Comparison of ENCODE assay signal across 8 mouse cellular contexts in genomic region chr5:149143766-149144375, GRCm38 (mm10). TPM values are rescaled to one million over a fixed set of nuclear protein-coding genes. Genes with fewer than 3 reads are reported as not detected.
DNase-seq lines count a peak whose midpoint lies in the region; ATAC-seq lines count a peak whose summit lies in the region.

No protein-coding gene starts in this region.

- ATAC-seq in cerebellum, adult (ENCODE audit: insufficient number of reproducible peaks, low FRiP score, low TSS enrichment): no peak
- ATAC-seq in megakaryocyte progenitor cell, adult 5-6 weeks (replicated peaks; ENCODE audit: poor library complexity): no peak

- DNase-seq in cerebellum, postnatal 10 days: peak; percentile 19 to 23
- peak; percentile 91 for DNase-seq in 3T3-L1 (ENCODE audit: low read depth, low spot score)
- peak; percentile 64 to 67 for DNase-seq in frontal cortex, postnatal 36 days (ENCODE audit: low spot score in 2 of 2)
- peak; percentile 57 to 68 for DNase-seq in left cerebral cortex, postnatal 36 days (ENCODE audit: low spot score in 2 of 2)
- DNase-seq in right cerebral cortex, postnatal 36 days (ENCODE audit: low spot score in 2 of 2): peak; percentile 74 to 80
- no peak for DNase-seq in thymus, postnatal 25 days

- intact Hi-C loops in left cerebral cortex, postnatal 36 days (cut with DNase I): loop anchor here (5.0 kb wide), 1 partner anchor 38 kb away; the partner anchor contains the start of genes Hmgb1 and Uspl1

RNA-seq across cellular contexts. Expression of gene Uspl1, which starts 40.3 kb away (rescaled TPM):
- total RNA-seq in left cerebral cortex, postnatal 36 days (2021): 10 to 100 TPM; 38.5 to 43.6 TPM
- 29.8 and 39.2 TPM in 2 replicates for total RNA-seq in megakaryocyte progenitor cell, adult 5-6 weeks (2015)
- 36.5 and 40.8 TPM in 2 replicates for total RNA-seq in megakaryocyte progenitor cell, adult 5-6 weeks (2017)

RNA-seq across cellular contexts. Expression of gene Hmgb1, which starts 40.4 kb away (rescaled TPM):
- total RNA-seq in left cerebral cortex, postnatal 36 days (2021): 100 to 1,000 TPM; 122 to 123 TPM
- 1,237 and 1,239 TPM in 2 replicates for total RNA-seq in megakaryocyte progenitor cell, adult 5-6 weeks (2015)
- total RNA-seq in megakaryocyte progenitor cell, adult 5-6 weeks (2017): 1,041 and 1,075 TPM in 2 replicates

Comparison
In these comparisons a context has a peak if more than half of its experiments do, and no peak if none do; other contexts are left out.
1. RNA of gene Hmgb1, which starts 40.4 kb away (total RNA-seq): 1,041 to 1,239 TPM in megakaryocyte progenitor cell, adult 5-6 weeks; 122 to 123 TPM in left cerebral cortex, postnatal 36 days; every median in the first group is over 4 times any median in the second.